Mouse (Mus musculus) liver, adult 2 months (tissue): ENCODE measurements at regions not wholly inside any gene's neighbourhood (a gene's known extent, or its start where the extent isn't known, plus 50 kb on each side); places are given as distances from the start of the nearest gene placed in this dataset.

Experiments used
- CTCF ChIP-seq: fragments of 200-500 bp; IDR thresholded peaks from 2 replicates; pipeline ENCODE4 v1.5.1; 2011; ENCODE audit warnings: low read depth, low read length, control low read depth
- POLR2A ChIP-seq: fragments of 200-500 bp; IDR thresholded peaks from 2 replicates; pipeline ENCODE4 v1.6.1; 2011; ENCODE audit warnings: low read length, control low read depth; ENCODE audit not compliant: insufficient read depth; ENCODE audit errors: extremely low read depth

GRCm38 (mm10) chr1:42241601-42242220, 453.9 kb upstream of the Pou3f3 start:
- TF ChIP-seq CTCF = no peak
- TF ChIP-seq POLR2A = no peak
